Mouse (Mus musculus): ENCODE measurements around the gene Uck1.

DNA sequence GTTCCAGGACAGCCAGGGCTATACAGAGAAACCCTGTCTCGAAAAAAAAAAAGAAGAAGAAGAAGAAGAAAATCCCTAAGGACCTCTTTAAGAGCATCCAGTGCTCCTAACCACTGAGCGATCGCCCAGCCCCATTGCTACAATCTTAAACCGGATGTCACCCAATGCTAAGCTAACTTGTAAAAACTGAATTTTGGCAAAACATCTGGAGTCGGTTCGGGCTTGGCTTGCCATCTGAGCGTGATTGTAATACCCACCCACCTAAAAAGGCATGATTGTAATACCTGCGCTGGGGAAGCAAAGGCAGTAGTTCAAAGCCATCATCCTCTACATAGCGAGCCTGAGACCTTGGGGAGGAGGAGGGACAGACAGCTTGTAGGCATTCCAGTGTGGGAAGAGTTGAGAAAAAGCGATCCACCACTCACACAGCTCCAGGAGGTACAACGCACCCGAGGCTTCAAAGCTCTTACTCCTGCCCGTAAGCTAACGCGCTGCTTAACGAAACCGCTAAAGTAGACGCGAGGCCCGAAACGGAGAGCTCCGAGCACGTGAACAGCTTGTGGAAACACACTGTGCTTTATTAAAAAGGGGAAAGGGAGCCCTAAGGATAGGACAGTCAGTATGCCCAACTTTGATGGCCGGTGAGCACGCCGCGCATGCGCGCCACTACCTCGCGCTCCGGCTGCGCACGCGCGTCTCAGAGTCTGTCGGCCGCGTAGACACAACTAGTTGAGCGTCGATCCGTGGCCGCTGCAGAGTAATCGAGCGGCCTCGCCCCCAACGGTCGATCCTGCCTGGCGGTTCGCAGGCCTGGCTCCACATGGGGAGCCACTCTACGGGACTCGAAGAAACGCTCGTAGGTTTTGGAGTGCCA, 23.8 kb downstream of the Uck1 start, which contains the start of gene Pomt1:
- TF ChIP-seq CTCF (IDR thresholded peaks at IDR 0.05; ENCODE audit: extremely low read depth, insufficient read length, insufficient replicate concordance, low read depth, low read length), result no peak
- peak; percentile 75 for TF ChIP-seq POLR2A (IDR thresholded peaks at IDR 0.05; ENCODE audit: low read depth, low read length)

All from small intestine, adult 2 months (tissue).